Mouse (Mus musculus) forebrain, embryonic 16.5 days (tissue): ENCODE results near the gene Gm21083. TPM values are rescaled to one million over a fixed set of nuclear protein-coding genes. Genes with fewer than 3 reads are reported as not detected.
"Not testable (repeated sequence)": the region's sequence is repeated elsewhere in the genome, so short reads cannot be mapped to it uniquely, and the experiment has no call there.

Experiments
- ATAC-seq: fragments of 200-750 bp; cut with Nextera tagmentation; 2 replicates; pipeline ENCODE4 v1.8.0; 2017; ENCODE audit warnings: mild to moderate bottlenecking, moderate library complexity
- H3K27ac ChIP-seq: fragments of 300-500 bp; sonication (generic); 2 replicates; pipeline ENCODE4 v1.5.1; 2014; ENCODE audit warnings: low read length, control low read depth
- H3K27me3 ChIP-seq: fragments of 300-500 bp; sonication (generic); replicated peaks from 2 replicates; pipeline ENCODE4 v1.6.1; 2014; ENCODE audit warnings: low read length; ENCODE audit not compliant: control insufficient read depth, insufficient read depth
- H3K36me3 ChIP-seq: fragments of 300-500 bp; sonication (generic); 2 replicates; pipeline ENCODE4 v1.6.1; 2014; ENCODE audit not compliant: control insufficient read depth, insufficient read depth
- H3K4me1 ChIP-seq: fragments of 300-500 bp; sonication (generic); replicated peaks from 2 replicates; pipeline ENCODE4 v1.6.1; 2014; ENCODE audit warnings: low read length; ENCODE audit not compliant: control insufficient read depth, insufficient read depth
- H3K4me2 ChIP-seq: fragments of 300-500 bp; sonication (generic); 2 replicates; pipeline ENCODE4 v1.6.1; 2014; ENCODE audit warnings: mild to moderate bottlenecking, low read length, control low read depth
- H3K4me3 ChIP-seq: fragments of 300-500 bp; sonication (generic); replicated peaks from 2 replicates; pipeline ENCODE4 v1.5.1; 2014; ENCODE audit warnings: mild to moderate bottlenecking, low read length, control low read depth
- H3K9ac ChIP-seq: fragments of 300-500 bp; sonication (generic); replicated peaks from 2 replicates; pipeline ENCODE4 v1.6.1; 2014; ENCODE audit warnings: low read depth, low read length, control low read depth
- H3K9me3 ChIP-seq: fragments of 300-500 bp; sonication (generic); 2 replicates; pipeline ENCODE4 v1.6.1; 2016; ENCODE audit warnings: low read length; ENCODE audit not compliant: control insufficient read depth
- WGBS: fragments of 180-500 bp; shearing (Covaris S2); extraction: QIAGEN DNeasy Blood & Tissue Kit; methylation state at CpG from one replicate; pipeline ENCODE4 v1.1.7; 2014; 5-methylcytosine and 5-hydroxymethylcytosine counted together
- polyA plus RNA-seq: library from polyadenylated mRNA; unstranded; fragments of >200 nt; fragmentation: Nextera tagmentation; extraction: Ambion mirVana; gene quantifications from 2 replicates; pipeline ENCODE4 v1.2.1, GENCODE M21; 2015

Gm21083 gene
- polyA plus RNA-seq, result not detected in 2 replicates

- not testable (repeated sequence) for H3K9ac ChIP-seq, H3K36me3 ChIP-seq, H3K9me3 ChIP-seq, H3K4me1 ChIP-seq, H3K4me3 ChIP-seq, H3K4me2 ChIP-seq, H3K27me3 ChIP-seq, ATAC-seq, H3K27ac ChIP-seq
- WGBS, result no CpG with 5 or more reads among the region's 1 CpGs
Observed at GRCm38 (mm10) chr5:15577033-15577432, at the start of gene Gm21083. TSS of gene Gm21083 (plus strand) at chr5:15577333.

- not testable (repeated sequence) for ATAC-seq, H3K4me1 ChIP-seq, H3K9me3 ChIP-seq, H3K27me3 ChIP-seq, H3K36me3 ChIP-seq, H3K9ac ChIP-seq, H3K27ac ChIP-seq, H3K4me2 ChIP-seq, H3K4me3 ChIP-seq
- WGBS, result no CpG with 5 or more reads among the region's 1 CpGs
Observed at GRCm38 (mm10) chr5:15529122-15529521, 48.0 kb upstream of the Gm21083 start, which contains the start of gene Gm21190. TSS of gene Gm21190 (minus strand) at chr5:15529222.

- not testable (repeated sequence) for H3K9me3 ChIP-seq, H3K4me3 ChIP-seq, H3K9ac ChIP-seq, H3K4me1 ChIP-seq, H3K4me2 ChIP-seq, H3K36me3 ChIP-seq, H3K27ac ChIP-seq, H3K27me3 ChIP-seq, ATAC-seq
- 76% methylated on average over 6 of the region's 6 CpGs for WGBS
Observed at GRCm38 (mm10) chr5:15548642-15549041, 28.5 kb upstream of the Gm21083 start.

GRCm38 (mm10) chr5:15549134-15549533 is 28.0 kb upstream of the Gm21083 start:
- not testable (repeated sequence) for H3K36me3 ChIP-seq, H3K4me3 ChIP-seq, H3K9me3 ChIP-seq, H3K27me3 ChIP-seq, H3K9ac ChIP-seq, H3K4me2 ChIP-seq, H3K27ac ChIP-seq, ATAC-seq, H3K4me1 ChIP-seq
- 33% methylated on average over 1 of the region's 1 CpGs for WGBS

GRCm38 (mm10) chr5:15549606-15550005 is 27.5 kb upstream of the Gm21083 start:
- H3K4me1 ChIP-seq, H3K27me3 ChIP-seq, H3K36me3 ChIP-seq, H3K9me3 ChIP-seq, ATAC-seq, H3K9ac ChIP-seq, H3K27ac ChIP-seq, H3K4me2 ChIP-seq, H3K4me3 ChIP-seq: not testable (repeated sequence)
- WGBS, result 10% methylated on average over 3 of the region's 3 CpGs

- not testable (repeated sequence) for H3K9me3 ChIP-seq, H3K36me3 ChIP-seq, H3K4me1 ChIP-seq, H3K9ac ChIP-seq, H3K4me3 ChIP-seq, H3K4me2 ChIP-seq, H3K27ac ChIP-seq, H3K27me3 ChIP-seq, ATAC-seq
- WGBS, result 80% methylated on average over 1 of the region's 1 CpGs
Observed at GRCm38 (mm10) chr5:15558654-15559053, 18.5 kb upstream of the Gm21083 start.

GRCm38 (mm10) chr5:15561425-15562264 is 15.5 kb upstream of the Gm21083 start:
- not testable (repeated sequence) for ATAC-seq, H3K27ac ChIP-seq, H3K4me3 ChIP-seq, H3K4me2 ChIP-seq, H3K27me3 ChIP-seq, H3K9ac ChIP-seq, H3K4me1 ChIP-seq, H3K36me3 ChIP-seq, H3K9me3 ChIP-seq
- 86% methylated on average over 3 of the region's 3 CpGs for WGBS

- not testable (repeated sequence) for H3K9me3 ChIP-seq, H3K36me3 ChIP-seq, H3K4me1 ChIP-seq, H3K4me3 ChIP-seq, H3K9ac ChIP-seq, H3K27ac ChIP-seq, ATAC-seq, H3K4me2 ChIP-seq, H3K27me3 ChIP-seq
Observed at GRCm38 (mm10) chr5:15573735-15574134, 3.4 kb upstream of the Gm21083 start.

- ATAC-seq, H3K27ac ChIP-seq, H3K27me3 ChIP-seq, H3K4me1 ChIP-seq, H3K9ac ChIP-seq, H3K9me3 ChIP-seq, H3K4me2 ChIP-seq, H3K36me3 ChIP-seq, H3K4me3 ChIP-seq: not testable (repeated sequence)
Observed at GRCm38 (mm10) chr5:15586351-15586750, 9.2 kb downstream of the Gm21083 start.

- not testable (repeated sequence) for H3K4me2 ChIP-seq, H3K9me3 ChIP-seq, H3K36me3 ChIP-seq, H3K9ac ChIP-seq, ATAC-seq, H3K4me1 ChIP-seq, H3K27ac ChIP-seq, H3K4me3 ChIP-seq, H3K27me3 ChIP-seq
- 32% methylated on average over 6 of the region's 6 CpGs for WGBS
Observed at GRCm38 (mm10) chr5:15588291-15588690, 11.2 kb downstream of the Gm21083 start.
